Mouse (Mus musculus) erythroblast, adult 5-6 weeks (primary cell): ENCODE measurements around the gene Pom121. TPM values are rescaled to one million over a fixed set of nuclear protein-coding genes. Genes with fewer than 3 reads are reported as not detected.
"Not testable (repeated sequence)": the region's sequence is repeated elsewhere in the genome, so short reads cannot be mapped to it uniquely, and the experiment has no call there.

Experiments
- ATAC-seq: replicated peaks from 2 replicates; pipeline ENCODE4 v1.8.0; 2016; ENCODE audit warnings: moderate number of reproducible peaks, mild to moderate bottlenecking, moderate TSS enrichment, inconsistent platforms; ENCODE audit not compliant: poor library complexity, low FRiP score, severe bottlenecking
- total RNA-seq, 2 experiments: library from RNA; stranded (forward) in 1 of 2; stranded (reverse) in 1 of 2; fragments of 150-400 nt in 1 of 2; fragments of 200-764, 138-1000 nt in 1 of 2; gene quantifications; 2 replicates each; pipeline versions ENCODE4 v1.2.3 to v1.2.4; 2015 to 2017; ENCODE audit warnings: low replicate concordance in 2 of 2

Gene Pom121
- total RNA-seq, 2 experiments from 2014 or later, result 4.3 to 21.3 TPM

DNA sequence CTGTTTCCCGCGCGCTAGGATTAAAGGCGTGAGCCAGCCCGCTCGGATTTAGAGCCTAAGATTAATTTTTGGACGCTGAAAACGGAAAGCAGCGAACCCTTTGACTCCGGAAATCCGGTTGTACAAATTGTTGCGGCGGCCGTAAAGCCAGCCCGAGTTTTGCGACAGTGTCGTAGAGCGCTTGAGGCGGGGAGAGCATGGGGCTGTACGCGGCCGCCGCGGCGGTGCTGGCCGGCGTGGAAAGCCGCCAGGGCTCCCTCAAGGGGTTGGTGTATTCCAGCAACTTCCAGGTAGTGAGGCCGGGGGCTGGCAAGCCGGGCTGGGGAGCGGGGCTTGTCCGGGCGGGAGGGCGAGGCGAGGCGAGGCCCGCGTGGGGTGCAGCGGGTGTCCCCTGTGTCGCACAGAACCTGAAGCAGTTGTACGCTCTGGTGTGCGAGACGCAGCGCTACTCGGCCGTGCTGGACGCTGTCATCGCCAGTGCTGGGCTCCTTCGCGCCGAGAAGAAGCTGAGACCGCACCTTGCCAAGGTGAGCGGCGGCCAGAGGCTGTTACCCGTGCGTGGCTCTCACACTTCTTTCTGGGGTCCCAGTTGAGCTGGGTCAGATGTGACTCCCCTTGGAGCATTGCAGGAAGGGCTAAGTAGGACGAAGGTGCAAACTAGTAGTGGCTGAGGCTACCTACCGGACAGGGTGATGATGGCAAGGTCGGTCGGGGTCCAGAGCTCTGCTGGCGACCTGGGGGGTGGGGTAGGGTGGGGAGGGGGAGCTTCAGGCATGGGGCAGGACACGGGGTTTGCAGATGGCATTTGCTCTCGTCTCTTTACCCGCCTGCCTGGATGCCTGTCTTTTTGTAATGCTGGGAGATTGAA lies 24.3 kb downstream of the Pom121 start, which contains the start of gene Nsun5:
TSS of gene Nsun5 (plus strand) at position 167 of the 868 bp plus-strand sequence.
- peak; percentile 82 for ATAC-seq

DNA sequence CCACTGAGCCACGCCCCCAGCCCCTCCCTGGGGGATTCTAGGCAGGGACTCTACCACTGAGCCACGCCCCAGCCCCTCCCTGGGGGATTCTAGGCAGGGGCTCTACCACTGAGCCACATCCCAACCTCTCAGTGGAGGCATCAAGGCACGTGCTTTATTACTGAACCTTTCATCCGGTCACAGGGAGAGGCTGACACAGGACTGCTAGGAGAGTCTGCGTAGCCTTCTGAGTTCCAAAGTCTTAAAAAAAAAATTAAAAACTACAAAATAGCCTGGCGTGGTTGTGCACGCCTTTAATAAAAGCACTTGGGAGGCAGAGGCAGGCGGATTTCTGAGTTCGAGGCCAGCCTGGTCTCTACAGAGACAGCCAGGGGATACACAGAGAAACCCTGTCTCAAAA lies 25.1 kb downstream of the Pom121 start:
- ATAC-seq, result not testable (repeated sequence)

DNA sequence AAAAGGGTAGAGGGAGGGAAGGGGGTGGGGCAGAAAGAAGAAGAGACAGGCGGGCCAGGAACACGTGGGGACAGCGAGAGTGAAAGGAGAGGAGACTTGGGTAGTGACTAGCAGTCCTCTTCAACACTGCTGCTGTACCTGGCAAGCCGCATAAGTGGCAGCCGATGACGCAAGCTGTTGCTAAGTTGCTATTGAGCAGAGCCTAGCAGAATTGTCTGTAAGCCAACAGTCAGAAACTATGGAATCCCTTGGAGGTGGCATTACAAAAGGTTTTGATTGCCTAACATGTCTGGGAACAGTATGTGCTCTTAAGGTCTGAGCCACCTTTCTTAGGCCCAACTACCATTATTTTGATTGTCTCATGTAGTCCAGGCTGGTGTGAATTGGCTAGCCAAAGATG lies 26.0 kb downstream of the Pom121 start:
- no peak for ATAC-seq

DNA sequence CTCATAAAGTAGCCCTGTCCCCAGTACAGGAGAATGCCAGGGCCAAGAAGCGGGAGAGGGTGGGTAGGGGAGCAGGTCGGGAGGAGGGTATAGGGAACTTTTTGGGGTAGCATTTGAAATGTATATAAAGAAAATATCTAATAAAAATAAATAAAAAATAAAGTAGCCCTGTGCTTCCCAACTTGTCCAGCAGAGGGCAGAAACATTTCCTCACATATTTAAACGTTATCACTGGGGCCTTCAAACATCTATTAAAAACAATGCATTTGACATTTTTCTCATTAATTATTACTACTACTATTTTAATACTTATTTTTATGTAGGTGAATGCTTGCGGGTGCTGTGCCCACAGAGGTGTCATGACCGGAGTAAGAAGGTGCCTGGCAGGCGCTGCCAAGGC lies 26.5 kb downstream of the Pom121 start:
- ATAC-seq, result no peak

DNA sequence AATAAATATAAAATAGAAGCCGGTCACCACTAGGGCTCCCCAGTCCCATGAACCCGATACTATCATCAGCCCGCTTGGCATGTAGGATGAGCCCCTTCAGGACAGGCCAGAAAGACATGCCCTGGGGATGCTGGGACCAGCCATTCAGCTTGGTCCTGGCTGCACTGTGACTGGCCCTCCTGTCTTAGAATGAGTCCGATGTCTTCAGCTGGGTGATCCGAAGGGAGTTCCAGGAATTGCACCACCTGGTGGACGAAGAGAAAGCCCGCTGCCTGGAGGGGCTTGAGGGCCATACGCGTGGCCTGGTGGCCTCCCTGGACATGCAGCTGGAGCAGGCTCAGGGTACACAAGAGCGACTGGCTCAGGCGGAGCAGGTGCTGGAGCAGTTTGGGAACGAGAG lies 30.8 kb downstream of the Pom121 start:
- ATAC-seq, result no peak

DNA sequence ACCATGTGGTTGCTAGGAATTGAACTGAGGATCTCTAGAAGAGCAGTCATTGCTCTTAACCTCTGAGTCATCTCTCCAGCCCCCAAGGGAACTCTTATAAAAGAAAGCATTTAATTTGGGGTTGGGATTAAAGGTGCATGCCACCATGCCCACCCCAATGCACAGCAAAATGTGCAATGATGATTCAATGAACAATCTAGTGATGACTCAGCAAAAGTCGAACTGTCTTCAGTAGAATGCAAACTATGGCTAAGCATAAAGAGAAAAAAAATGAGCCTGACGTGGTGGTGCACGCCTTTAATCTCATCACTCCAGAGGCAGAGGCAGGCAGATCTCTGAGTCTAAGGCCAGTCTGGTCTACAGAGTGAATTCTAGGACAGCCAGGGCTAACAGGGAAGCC lies 31.8 kb downstream of the Pom121 start:
- no peak for ATAC-seq

DNA sequence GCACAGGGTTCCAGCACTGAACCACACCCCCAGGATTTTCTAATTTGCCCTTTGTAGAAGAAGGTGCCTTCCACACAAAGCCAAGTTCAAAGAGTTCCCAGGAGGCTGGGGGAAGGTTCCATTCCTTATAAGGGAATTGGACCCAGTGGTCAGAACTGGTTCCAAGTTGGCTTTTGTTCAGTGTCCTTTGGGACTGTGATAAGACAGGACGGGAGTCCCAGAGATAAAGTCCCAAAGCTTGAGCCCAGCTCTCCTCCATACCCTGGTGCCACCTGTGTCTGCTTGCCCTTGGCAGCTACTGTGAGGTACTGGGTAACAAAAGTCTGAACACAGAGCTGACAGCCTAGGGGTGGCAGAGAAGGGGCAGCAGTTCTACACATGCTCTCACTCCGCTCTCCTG lies 34.6 kb downstream of the Pom121 start:
- ATAC-seq, result 0 out of 2 replicates have a peak, but pooled peaks have one; percentile 16

DNA sequence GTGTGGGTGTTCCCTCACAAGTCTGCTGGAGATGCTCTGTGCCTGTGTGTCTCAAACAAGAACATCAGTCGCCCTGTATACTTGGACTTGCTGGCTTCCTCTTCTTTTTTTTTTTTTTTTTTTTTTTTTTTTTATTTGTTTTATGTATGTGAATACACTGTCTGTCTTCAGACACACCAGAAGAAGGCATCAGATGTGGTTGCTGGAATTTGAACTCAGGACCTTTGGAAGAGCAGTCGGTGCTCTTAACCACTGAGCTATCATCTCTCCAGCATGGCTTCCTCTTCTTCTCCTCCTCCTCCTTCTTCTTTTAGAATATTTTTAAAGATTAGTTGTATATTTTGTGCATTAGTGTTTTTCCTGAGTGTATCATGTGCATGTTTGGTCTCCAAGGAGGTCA lies 36.8 kb downstream of the Pom121 start:
- no peak for ATAC-seq

DNA sequence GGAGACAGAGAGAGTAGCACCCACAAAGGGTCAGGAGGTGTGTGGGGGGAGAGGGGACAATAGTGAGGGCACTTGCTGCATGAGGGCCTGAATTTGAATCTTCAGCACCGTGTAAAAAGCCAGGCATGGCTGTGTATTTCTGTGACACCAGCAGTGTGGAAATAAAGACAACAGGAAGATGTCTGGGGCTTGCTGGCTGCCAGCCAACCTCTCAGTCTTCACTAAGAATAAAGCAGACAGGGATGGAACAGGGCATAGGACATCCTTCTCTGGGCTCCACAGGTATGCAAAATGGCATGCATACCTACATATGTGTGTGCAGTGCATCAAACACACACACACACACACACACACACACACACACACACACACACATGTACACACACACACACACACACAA lies 38.3 kb downstream of the Pom121 start:
- no peak for ATAC-seq

DNA sequence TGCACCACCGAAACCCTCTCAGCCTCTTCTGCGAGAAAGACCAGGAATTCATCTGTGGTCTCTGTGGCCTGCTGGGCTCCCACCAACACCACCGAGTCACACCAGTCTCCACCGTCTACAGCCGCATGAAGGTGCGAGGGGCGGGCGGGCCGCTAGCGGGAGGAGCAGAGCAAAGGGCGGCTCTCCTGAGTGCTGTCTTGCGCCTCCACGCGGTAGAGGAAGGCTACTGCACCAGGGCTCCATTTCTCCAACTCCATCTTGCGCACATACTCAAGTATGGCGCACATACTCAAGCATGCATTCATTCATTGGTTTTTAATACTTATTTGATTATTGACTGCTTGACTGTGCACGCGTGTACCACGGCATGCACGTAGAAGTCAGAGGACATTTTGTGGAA lies 40.8 kb downstream of the Pom121 start:
- ATAC-seq, result 0 out of 2 replicates have a peak, but pooled peaks have one; percentile 36

DNA sequence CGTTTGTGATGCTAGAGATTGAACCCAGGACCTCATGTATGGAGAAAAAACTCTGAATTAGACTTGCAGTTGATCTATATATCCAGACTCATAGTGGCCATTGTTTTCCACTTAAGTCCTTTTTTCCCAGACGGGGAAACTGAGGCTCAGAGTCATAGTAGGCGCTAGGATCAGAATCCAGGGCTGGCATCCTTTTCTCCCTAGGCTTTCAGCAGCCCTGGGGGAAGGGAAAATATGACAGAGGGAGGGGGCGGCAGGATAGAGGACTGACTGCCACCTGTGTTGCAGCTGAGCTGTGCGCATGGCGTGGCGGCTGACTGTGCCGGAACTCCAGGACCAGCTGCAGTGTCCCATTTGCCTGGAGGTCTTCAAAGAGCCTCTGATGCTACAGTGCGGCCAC lies 41.4 kb downstream of the Pom121 start, which contains the start of gene Trim50:
TSS of gene Trim50 (plus strand) at position 301 of the 400 bp plus-strand sequence.
- no peak for ATAC-seq

DNA sequence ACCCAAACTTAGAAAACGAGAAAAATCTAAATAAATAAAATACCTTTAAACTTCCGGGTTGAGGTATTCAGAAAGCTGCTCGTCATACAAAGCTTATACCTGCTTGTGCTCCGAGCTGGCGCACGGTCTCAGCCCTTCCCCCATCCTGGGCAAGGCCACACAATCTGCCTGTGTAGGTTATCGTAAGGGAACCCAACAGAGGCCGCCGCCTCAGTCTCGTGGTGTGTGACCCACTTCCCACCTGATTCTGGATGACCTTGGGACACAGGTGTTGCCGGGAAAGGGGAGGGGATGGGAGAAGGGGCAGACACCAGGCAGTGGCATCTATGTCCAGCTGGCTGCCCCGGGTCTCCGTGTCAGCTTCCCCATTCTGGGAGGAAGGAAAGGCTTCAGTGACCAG lies 42.7 kb downstream of the Pom121 start:
- no peak for ATAC-seq

DNA sequence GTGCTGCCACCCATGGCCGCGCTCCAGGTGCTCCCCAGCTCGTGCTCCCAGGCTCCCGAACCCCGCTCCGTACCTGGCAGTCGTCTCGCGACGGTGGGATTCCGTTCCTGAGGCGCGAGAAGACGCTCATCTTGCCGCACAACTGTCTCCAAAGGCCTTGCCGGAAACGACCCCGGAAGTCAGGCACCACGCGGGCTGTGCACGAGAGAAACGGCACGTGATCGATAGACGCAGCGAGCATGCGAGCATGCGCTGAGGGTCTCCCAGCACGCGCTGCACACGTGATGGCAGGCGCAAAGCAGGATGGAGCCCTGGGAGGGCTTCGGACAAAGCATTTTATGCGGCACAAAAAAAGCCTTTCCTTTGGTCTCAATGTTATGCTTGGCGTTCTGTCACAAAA lies 44.5 kb downstream of the Pom121 start, which contains the start of gene Fkbp6:
TSS of gene Fkbp6 (minus strand) at position 183 of the 400 bp plus-strand sequence.
- no peak for ATAC-seq

DNA sequence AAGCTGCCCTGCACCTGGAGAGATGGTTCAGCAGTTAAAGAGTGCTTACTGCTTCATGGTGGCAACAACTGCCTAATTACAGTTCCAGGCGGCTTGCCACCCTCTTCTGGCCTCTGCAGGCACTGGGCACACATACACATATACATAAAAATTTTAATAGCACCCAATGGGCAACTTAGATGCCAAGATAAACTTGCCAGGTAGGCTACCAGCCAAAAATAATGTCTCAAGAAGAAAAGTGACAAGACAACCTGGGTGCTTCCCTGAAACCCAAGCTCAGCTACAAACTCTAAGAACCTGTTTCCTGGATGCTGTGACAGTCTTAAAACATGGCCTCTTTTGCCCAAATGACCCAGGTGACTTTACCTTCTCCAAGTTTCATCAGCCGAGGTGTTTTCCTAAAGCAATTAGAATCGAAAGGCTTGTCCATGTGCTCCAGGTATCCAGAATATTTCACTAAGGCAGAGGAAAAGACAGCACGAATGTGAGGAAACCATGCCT lies 46.8 kb downstream of the Pom121 start:
- ATAC-seq, result no peak

DNA sequence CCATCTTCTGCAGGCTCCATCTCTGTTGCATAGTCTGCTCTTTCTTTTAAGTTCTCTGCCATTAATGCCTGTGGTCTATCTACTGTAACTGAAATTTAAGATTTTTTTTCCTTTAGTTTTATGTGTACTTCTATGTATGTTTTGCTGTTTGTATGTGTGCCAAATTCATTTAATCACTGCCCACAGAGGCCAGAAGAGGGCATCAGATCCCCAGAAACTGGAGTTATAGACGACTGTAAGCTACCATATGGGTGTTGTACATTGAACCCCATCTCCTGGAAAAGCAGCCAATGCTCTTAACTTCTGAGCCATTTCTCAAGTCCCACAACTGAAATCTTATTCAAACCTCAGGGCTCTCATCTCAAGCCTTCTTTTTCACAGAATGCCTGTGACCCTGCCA lies 47.9 kb downstream of the Pom121 start:
- ATAC-seq, result no peak

DNA sequence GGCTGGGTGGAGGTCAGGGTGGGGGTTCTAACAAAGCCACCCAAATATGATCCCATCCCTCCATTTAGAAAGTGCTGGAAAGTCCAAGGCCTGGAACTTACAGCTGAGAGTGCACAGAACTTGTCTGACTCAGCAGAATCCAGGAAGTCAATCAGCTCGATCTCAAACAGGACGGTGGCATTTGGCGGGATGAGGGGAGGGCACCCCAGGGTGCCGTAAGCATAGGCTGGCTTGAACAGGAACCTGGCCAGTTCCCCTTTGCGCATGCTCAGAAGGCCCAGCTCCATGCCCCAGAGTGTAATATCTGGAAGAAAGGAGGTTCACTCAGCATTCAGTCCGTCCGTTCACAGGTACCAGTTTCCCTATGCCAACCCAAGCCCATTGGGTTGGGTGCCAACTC lies 48.4 kb downstream of the Pom121 start:
- 0 out of 2 replicates have a peak, but pooled peaks have one; percentile 13 for ATAC-seq

DNA sequence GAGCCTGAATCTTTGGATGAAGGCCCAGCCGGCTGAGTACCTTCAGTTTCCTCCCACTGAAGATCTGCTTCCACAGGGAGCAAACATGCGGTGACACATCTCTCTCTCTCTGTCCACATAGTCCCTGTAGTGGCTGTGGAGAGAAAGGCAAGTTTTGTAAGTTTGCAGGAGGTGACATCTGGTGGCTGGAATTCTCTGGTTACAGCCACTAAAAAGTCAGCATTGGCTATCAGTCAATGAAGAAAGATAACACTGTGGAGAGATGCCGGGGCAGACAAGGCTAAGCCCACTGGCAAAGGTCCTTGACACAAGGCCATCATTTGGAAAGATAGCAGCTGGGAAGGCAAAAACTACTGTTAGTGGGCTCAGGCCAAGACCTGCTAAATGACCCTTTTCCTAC lies 56.8 kb downstream of the Pom121 start:
- no peak for ATAC-seq

DNA sequence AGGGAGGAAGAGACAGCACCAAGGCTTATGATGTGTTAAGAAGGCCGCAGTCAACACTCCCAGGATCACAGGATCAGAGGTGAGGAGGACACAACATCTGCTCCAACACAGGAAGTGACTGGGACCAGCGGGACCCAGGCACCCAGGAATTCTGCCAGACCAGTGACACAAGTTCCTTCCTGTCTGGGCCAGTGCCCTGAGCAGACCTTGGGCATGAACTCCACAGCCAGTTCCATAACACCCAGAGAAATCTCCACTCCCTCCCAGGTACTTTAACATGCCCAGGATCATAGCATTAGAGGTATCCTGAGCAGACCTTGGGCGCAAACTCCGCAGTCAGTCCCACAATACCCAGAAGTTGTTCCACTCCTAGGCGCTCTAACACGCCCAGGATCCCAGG lies 63.2 kb downstream of the Pom121 start:
- ATAC-seq, result no peak

DNA sequence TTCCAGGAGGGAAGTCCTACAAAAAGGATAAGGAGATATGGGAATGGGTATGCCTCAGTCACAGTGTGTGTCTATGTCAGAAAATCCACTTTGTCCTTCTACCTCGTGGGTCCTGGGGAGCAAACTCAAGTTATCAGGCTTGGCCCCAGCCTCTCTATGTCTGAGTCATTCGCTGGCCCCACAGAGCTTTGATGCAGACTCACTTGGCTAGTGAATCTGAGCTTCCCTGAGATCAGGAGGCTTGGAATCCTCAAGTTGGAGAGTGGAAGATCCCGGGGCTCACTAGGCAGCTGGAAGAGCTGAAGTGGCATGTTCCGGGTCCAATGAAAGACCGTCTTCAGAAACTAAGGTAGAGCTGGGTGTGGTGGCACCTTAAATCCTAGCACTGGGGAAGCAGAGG lies 64.1 kb downstream of the Pom121 start:
- no peak for ATAC-seq

DNA sequence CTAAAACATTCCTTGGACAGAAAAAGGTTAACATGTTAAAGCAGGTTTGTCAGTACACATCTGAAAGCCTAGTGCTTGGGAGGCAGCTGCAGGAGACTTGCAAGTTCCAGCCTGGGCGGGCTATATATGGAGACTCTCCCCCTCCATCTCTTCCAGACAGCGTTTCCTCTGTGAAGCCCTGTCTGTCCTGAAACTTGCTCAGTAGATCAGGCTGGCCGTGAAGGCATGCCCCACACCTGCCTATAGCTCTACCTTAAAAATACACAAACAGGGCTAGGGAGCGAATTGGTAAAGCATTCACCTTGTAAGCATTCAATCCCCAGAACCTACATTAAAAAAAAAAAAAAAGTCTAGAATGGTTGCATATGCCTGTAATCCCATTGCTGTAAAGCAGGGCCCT lies 64.9 kb downstream of the Pom121 start:
- no peak for ATAC-seq
